Mouse (Mus musculus): ENCODE data around the gene Gnpnat1. TPM values are rescaled to one million over a fixed set of nuclear protein-coding genes. Genes with fewer than 3 reads are reported as not detected.
"Not testable (repeated sequence)": the region's sequence is repeated elsewhere in the genome, so short reads cannot be mapped to it uniquely, and the experiment has no call there.

The Gnpnat1 gene
- total RNA-seq (2012; rRNA removed): 26.8 and 36.5 TPM in 2 replicates

DNA sequence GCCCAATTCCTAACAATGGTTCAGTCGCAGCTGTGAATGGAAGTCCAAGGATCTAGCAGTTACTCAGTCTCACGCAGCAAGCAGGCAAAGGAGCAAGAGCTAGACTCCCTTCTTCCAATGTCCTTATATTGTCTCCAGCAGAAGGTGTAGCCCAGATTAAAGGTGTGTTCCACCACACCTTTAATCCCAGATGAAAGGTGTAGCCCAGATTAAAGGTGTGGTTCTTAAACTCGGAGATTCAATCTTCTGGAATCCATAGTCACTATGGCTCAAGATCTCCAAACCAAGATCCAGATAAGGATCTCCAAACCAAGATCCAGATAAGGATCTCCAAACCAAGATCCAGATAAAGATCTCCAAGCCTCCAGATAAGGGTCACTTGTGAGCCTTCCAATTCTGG lies at the start of gene Gnpnat1:
Gene Gnpnat1 (minus strand): TSS at position 101 of the 400 bp plus-strand sequence.
- in situ Hi-C loops (cut with MboI; ENCODE audit: low sequenced_read_pairs in 2 of 2, unreplicated experiment in 2 of 2): loop anchor here in 1 of 2 experiments (25.0 kb wide), 1 partner anchor 357 kb away; no protein-coding TSS in a partner anchor
- not testable (repeated sequence) for H3K9me3 ChIP-seq (ENCODE audit: control insufficient read depth, insufficient read depth, low read depth, low read length)

GRCm38 (mm10) chr14:45453538-45454233 lies 49.0 kb upstream of the Gnpnat1 start:
- Histone ChIP-seq H3K9ac (ENCODE audit: insufficient read depth, low read depth, low read length, poor library complexity, severe bottlenecking) (0 out of 2 replicates have a peak overlapping the region, but pooled peaks have one; percentile 10), H3K4me3 (ENCODE audit: insufficient read depth in 1 of 2, low read depth in 1 of 2, low read length in 2 of 2, poor library complexity in 1 of 2, severe bottlenecking in 1 of 2) (no peak overlapping the region), H3K9me3 (ENCODE audit: control insufficient read depth, insufficient read depth, low read depth, low read length) (no peaks in the 10 kb centered on the region), H3K36me3 (ENCODE audit: control insufficient read depth, insufficient read depth, low read length, poor library complexity, severe bottlenecking) (peaks cover 2% of the 10 kb centered on the region; the same call in 1 of the 2 replicates), H3K27ac (ENCODE audit: insufficient read depth, low read depth, low read length, poor library complexity, severe bottlenecking) (peak overlapping the region; percentile 40; the same call in 1 of the 2 replicates), H3K4me1 (ENCODE audit: control insufficient read depth in 2 of 2, insufficient read depth in 2 of 2, low read length in 2 of 2, poor library complexity in 1 of 2) (peaks cover 25 to 35% of the 10 kb centered on the region in 2 experiments)
- DNase-seq (ENCODE audit: low read depth, low spot score): no peak
- in situ Hi-C loops (cut with MboI; ENCODE audit: low sequenced_read_pairs in 2 of 2, unreplicated experiment in 2 of 2): no loop called here
- TF ChIP-seq HCFC1 (IDR thresholded peaks at IDR 0.05; ENCODE audit: borderline replicate concordance, insufficient read depth, low read length) (no peak), MAFK (IDR thresholded peaks at IDR 0.05; ENCODE audit: insufficient read depth, low read depth, low read length) (no peak), ZC3H11A (IDR thresholded peaks at IDR 0.05; ENCODE audit: borderline replicate concordance, low read depth, low read length) (no peak), ZNF384 (IDR thresholded peaks at IDR 0.05; ENCODE audit: low read depth, low read length) (no peak), CHD2 (IDR thresholded peaks at IDR 0.05; ENCODE audit: low read depth, low read length) (no peak)

More for the DNA sequence above, at the start of gene Gnpnat1:
- not testable (repeated sequence) for DNase-seq (ENCODE audit: low read depth, low spot score); H3K9ac ChIP-seq (ENCODE audit: insufficient read depth, low read depth, low read length, poor library complexity, severe bottlenecking); H3K4me3 ChIP-seq (ENCODE audit: insufficient read depth in 1 of 2, low read depth in 1 of 2, low read length in 2 of 2, poor library complexity in 1 of 2, severe bottlenecking in 1 of 2); H3K36me3 ChIP-seq (ENCODE audit: control insufficient read depth, insufficient read depth, low read length, poor library complexity, severe bottlenecking); H3K4me1 ChIP-seq (ENCODE audit: control insufficient read depth in 2 of 2, insufficient read depth in 2 of 2, low read length in 2 of 2, poor library complexity in 1 of 2); H3K27ac ChIP-seq (ENCODE audit: insufficient read depth, low read depth, low read length, poor library complexity, severe bottlenecking)

DNA sequence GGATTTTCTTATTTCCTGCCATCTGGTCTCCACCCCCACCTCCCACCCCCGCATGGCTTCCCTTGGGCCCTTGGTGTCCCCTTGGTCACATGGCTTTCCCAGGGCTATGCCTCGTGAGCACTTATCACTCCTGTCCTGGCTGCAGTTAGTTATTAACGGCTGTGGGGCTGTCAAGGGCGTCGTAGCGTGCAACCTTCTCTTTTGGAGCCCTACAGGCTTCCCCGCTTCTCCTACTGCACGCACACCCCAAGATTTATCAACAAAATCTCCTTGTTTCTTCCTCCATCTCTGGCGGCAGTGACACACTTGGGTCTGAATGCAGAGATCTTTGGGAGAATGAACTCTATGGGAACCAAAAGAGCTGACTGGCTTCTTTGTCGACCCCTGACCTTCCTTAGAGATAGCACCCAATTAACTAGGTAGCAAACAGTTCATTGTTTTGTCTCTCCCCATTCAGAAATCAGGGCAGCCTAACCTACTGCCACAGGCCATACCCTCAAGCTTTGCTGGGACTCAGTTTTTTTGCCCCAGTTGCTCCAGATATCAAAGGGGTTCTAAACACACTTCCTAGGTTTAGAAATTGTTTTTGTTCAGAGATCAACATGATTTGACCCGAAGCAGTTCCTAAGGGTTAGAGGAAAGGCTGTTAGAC lies 48.3 kb upstream of the Gnpnat1 start:
- Histone ChIP-seq H3K9me3 (ENCODE audit: control insufficient read depth, insufficient read depth, low read depth, low read length) (no peaks in the 10 kb centered on the region), H3K27ac (ENCODE audit: insufficient read depth, low read depth, low read length, poor library complexity, severe bottlenecking) (0 out of 2 replicates have a peak overlapping the region, but pooled peaks have one; percentile 30), H3K36me3 (ENCODE audit: control insufficient read depth, insufficient read depth, low read length, poor library complexity, severe bottlenecking) (peaks cover 2% of the 10 kb centered on the region; the same call in 1 of the 2 replicates), H3K4me3 (ENCODE audit: insufficient read depth in 1 of 2, low read depth in 1 of 2, low read length in 2 of 2, poor library complexity in 1 of 2, severe bottlenecking in 1 of 2) (no peak overlapping the region), H3K9ac (ENCODE audit: insufficient read depth, low read depth, low read length, poor library complexity, severe bottlenecking) (peak overlapping the region; percentile 35; the same call in 1 of the 2 replicates), H3K4me1 (ENCODE audit: control insufficient read depth in 2 of 2, insufficient read depth in 2 of 2, low read length in 2 of 2, poor library complexity in 1 of 2) (peaks cover 25 to 35% of the 10 kb centered on the region in 2 experiments)
- DNase-seq (ENCODE audit: low read depth, low spot score): no peak
- in situ Hi-C loops (cut with MboI; ENCODE audit: low sequenced_read_pairs in 2 of 2, unreplicated experiment in 2 of 2): no loop called here
- TF ChIP-seq CHD2 (IDR thresholded peaks at IDR 0.05; ENCODE audit: low read depth, low read length): no peak
- no peak for TF ChIP-seq ZC3H11A (IDR thresholded peaks at IDR 0.05; ENCODE audit: borderline replicate concordance, low read depth, low read length)
- no peak for TF ChIP-seq MAFK (IDR thresholded peaks at IDR 0.05; ENCODE audit: insufficient read depth, low read depth, low read length)
- no peak for TF ChIP-seq ZNF384 (IDR thresholded peaks at IDR 0.05; ENCODE audit: low read depth, low read length)
- no peak for TF ChIP-seq HCFC1 (IDR thresholded peaks at IDR 0.05; ENCODE audit: borderline replicate concordance, insufficient read depth, low read length)

- H3K36me3 ChIP-seq (ENCODE audit: control insufficient read depth, insufficient read depth, low read length, poor library complexity, severe bottlenecking): no peaks in the 10 kb centered on the region
- 0 out of 2 replicates have a peak overlapping the region, but pooled peaks have one; percentile 15 for H3K9ac ChIP-seq (ENCODE audit: insufficient read depth, low read depth, low read length, poor library complexity, severe bottlenecking)
- H3K9me3 ChIP-seq (ENCODE audit: control insufficient read depth, insufficient read depth, low read depth, low read length): no peaks in the 10 kb centered on the region
- TF ChIP-seq ZC3H11A (IDR thresholded peaks at IDR 0.05; ENCODE audit: borderline replicate concordance, low read depth, low read length): no peak
- no peak for TF ChIP-seq CHD2 (IDR thresholded peaks at IDR 0.05; ENCODE audit: low read depth, low read length)
- TF ChIP-seq HCFC1 (IDR thresholded peaks at IDR 0.05; ENCODE audit: borderline replicate concordance, insufficient read depth, low read length): no peak
- no peak for TF ChIP-seq ZNF384 (IDR thresholded peaks at IDR 0.05; ENCODE audit: low read depth, low read length)
- no peak for TF ChIP-seq MAFK (IDR thresholded peaks at IDR 0.05; ENCODE audit: insufficient read depth, low read depth, low read length)
- in situ Hi-C loops (cut with MboI; ENCODE audit: low sequenced_read_pairs in 2 of 2, unreplicated experiment in 2 of 2): no loop called here
- no peak overlapping the region for H3K4me3 ChIP-seq (ENCODE audit: insufficient read depth in 1 of 2, low read depth in 1 of 2, low read length in 2 of 2, poor library complexity in 1 of 2, severe bottlenecking in 1 of 2)
- H3K27ac ChIP-seq (ENCODE audit: insufficient read depth, low read depth, low read length, poor library complexity, severe bottlenecking): no peak overlapping the region
- peaks cover 27 to 40% of the 10 kb centered on the region in 2 experiments for H3K4me1 ChIP-seq (ENCODE audit: control insufficient read depth in 2 of 2, insufficient read depth in 2 of 2, low read length in 2 of 2, poor library complexity in 1 of 2)
- no peak for DNase-seq (ENCODE audit: low read depth, low spot score)
These were observed 47.4 kb upstream of the Gnpnat1 start for GRCm38 (mm10) chr14:45452148-45452547.
